Mouse (Mus musculus) adrenal gland, adult 18-20 months (tissue): ENCODE results near the gene Efcab1. TPM values are rescaled to one million over a fixed set of nuclear protein-coding genes. Genes with fewer than 3 reads are reported as not detected.
"Not testable (repeated sequence)": the region's sequence is repeated elsewhere in the genome, so short reads cannot be mapped to it uniquely, and the experiment has no call there.

ENCODE experiments used
- DNase-seq, 2 experiments: peaks; one replicate each; pipeline ENCODE4 v3.0.0; 2021 to 2022; ENCODE audit warnings: low spot score in 2 of 2
- long read RNA-seq, 2 experiments: library from polyadenylated mRNA; stranded (forward); transcript quantifications; one replicate each; pipeline ENCODE4 v2.0.0; 2021
- total RNA-seq, 2 experiments: library from RNA; stranded (reverse); gene quantifications; 1 replicate in 1 of 2; 2 replicates in 1 of 2; pipeline ENCODE4 v1.2.3; 2021

Efcab1 gene
- 1 to 10 TPM; 2.2 to 2.7 TPM for total RNA-seq
- long read RNA-seq, experiment 1, partial matches to known transcripts = 0 of 1 reads
- long read RNA-seq, experiment 1, other reads (novel, unspliced or antisense) = 0 of 1 reads
- long read RNA-seq, experiment 2, partial matches to known transcripts = 0 of 2 reads
- long read RNA-seq, experiment 2, other reads (novel, unspliced or antisense) = 1 of 2 reads

DNA sequence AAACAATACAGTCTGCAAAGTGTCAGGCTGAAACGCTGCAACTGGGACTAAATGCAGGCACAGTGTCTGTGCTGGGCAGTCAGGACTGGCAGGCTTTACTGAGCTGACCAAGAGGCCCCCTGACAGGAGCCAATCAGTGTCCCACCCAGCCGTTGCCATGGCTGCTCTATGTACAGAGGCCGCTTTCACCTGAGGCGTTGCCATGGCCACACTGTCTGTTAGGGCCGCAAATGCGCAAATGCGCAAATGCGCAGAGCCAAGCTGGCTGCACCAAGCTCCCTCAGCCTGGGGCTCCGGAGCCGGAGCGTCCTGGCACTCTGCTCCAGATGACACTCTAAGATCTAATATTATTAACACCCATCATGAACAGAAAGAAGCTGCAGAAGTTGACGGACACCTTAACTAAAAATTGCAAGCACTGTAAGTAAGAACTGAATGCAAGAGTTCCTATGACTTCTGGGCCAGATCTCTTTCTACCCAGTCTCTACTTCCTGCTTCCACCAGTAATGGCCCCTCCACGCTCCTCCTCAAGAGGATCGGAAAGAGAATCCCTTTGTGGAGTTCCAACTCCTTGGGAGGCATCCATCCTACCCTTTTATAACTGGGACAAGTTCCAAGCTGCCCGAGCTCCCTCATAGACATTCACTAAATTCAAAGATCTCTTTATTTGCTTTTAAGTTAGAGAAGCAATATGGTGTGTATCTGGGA lies at the start of gene Efcab1:
Gene Efcab1, plus strand, starts transcription at position 214 of the 708 bp plus-strand sequence.
- DNase-seq = peak; percentile 5 to 18

- DNase-seq = no peak
Observed at GRCm38 (mm10) chr16:14859443-14859842, 47.0 kb upstream of the Efcab1 start.

DNA sequence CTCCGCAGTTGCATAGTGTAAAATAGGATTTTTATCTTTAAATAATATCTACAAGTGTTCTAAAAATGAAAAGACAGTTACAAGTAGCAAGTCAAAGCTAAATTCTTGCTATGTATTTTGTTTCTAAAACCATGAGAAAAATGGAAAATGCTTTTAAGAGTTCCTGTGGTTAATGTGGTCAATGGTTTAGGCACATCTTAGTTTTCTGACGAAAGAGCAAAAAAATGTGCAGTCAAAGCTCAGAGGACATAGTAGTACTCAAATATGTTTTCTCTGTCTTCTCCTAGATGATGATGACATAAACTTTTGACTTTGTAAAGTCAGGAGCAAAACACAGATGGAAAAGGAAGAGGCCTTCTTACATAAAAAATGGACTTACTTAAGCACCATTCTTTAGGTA lies 21.5 kb upstream of the Efcab1 start:
- no peak for DNase-seq

- no peak for DNase-seq
Observed at GRCm38 (mm10) chr16:14885372-14885771, 21.0 kb upstream of the Efcab1 start.

- DNase-seq = no peak
Observed at GRCm38 (mm10) chr16:14892492-14892891, 13.9 kb upstream of the Efcab1 start.

DNA sequence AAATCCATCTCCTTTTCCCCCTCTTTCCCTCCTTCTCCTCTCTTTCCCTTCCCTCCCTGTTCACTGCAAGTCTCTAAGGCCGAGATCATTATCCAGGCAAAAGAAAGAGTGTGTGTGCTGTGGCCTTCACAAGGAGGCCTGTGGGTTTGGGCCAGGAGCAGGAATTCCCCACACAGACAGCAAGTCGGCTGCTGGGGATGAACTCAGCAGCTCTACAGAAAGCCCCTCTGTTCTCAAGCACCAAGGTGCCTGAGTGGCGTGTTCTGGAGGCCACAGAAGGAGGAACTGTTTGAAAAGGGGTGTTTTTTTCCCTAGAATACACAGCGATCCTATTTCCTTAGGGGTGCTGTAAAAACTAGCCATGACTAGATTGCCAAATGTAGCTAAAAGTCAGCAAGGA lies 12.5 kb upstream of the Efcab1 start:
- DNase-seq = no peak

- DNase-seq = no peak
Observed at GRCm38 (mm10) chr16:14894713-14895112, 11.7 kb upstream of the Efcab1 start.

- DNase-seq = no peak
Observed at GRCm38 (mm10) chr16:14895543-14895942, 10.9 kb upstream of the Efcab1 start.

DNA sequence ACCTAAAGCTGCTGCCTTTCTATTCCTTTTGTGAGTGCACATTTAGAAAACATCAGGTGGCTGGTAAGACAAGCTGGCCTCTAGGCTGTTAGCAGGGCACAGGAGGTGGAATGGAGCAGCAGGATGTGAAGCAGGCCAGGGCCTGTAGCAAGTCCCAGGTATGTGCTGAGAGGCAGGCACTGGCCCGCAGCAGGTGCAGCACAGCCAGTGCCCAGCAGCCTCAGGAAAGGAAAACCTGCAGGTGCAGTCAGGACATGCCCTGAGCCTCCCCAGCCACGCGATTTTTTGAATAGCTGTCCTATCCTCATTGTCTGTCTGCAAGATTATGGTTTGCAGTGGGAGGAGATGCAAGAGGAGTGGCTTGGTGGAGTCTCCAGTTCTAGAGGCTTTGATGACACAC lies 24.3 kb downstream of the Efcab1 start:
- not testable (repeated sequence) for DNase-seq

DNA sequence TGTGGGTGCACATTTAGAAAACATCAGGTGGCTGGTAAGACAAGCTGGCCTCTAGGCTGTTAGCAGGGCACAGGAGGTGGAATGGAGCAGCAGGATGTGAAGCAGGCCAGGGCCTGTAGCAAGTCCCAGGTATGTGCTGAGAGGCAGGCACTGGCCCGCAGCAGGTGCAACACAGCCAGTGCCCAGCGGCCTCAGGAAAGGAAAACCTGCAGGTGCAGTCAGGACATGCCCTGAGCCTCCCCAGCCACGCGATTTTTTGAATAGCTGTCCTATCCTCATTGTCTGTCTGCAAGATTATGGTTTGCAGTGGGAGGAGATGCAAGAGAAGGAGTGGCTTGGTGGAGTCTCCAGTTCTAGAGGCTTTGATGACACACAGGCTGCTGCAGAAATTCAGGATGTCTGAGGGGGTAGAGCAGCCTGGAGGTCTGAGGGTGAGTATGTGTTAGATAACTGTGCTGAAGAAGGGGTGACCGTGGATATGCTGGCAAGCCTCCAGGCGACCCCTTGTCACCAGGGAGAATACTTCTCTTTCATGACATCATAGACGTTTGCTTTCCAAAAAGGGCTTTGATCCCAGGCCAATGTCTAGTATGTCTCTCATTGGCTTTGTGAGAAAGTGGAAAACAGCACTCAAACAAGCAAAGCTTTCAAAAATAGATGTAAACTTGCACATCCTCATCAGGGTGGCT lies 30.2 kb downstream of the Efcab1 start:
- DNase-seq = not testable (repeated sequence)

- DNase-seq = no peak
Observed at GRCm38 (mm10) chr16:14939552-14939951, 33.1 kb downstream of the Efcab1 start.

GRCm38 (mm10) chr16:14939994-14940715 lies 33.7 kb downstream of the Efcab1 start:
- DNase-seq = no peak

DNA sequence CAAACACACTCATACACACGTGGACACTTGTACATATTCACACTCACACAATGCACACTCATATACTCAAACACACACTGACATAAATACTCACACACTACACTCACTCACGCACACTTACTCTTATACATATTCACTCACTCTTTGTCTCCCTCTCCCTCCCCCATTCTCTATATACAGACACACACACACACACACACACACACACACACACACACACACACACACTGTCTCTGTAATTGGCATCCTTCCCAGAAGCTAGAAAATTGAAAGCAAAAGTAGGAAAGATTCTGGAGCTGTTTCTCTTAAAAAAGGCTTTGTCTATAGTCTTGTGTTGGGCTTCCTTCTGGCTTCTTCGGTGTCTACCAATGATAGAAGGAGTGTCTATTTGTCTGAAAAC lies 34.5 kb downstream of the Efcab1 start:
- DNase-seq = no peak

DNA sequence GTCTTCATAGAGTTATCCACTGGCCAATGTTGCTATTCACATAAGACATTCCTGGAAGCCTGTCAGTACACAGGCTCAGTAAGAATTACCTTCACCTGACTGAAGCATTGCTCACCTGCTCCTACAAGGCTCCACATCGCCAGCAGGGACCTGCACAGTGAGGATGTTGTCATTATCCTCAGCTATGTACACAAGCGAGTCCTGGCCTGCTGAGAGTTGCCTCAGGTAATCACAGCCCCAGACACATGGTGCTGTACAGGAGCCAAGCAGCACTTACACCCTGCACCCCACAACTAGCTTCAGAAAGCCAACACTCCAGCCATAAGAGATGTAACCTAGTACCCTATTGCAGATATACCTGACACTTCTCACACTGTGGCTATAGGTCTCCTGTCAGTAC lies 37.1 kb downstream of the Efcab1 start:
- DNase-seq = no peak

- DNase-seq = not testable (repeated sequence)
Observed at GRCm38 (mm10) chr16:14947561-14947960, 41.2 kb downstream of the Efcab1 start.

DNA sequence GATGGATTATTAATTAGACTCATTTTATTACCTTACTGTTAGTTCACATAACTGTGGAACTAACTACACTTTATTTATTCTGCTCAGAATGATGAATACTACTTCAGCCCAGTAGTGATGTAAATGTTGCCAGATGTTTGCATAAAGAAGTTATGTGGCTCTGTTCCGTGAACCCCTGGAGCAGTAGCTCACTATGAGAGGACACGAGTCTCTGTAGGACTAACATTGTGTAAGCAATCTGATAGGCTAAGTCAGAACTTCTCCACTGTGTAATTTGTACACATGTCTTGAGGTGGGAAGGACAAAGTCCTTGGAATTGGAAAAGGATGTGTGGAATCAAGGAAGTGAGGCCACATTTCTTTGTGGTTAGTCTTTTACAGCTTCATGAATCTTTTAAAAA lies 45.5 kb downstream of the Efcab1 start:
- DNase-seq = no peak

DNA sequence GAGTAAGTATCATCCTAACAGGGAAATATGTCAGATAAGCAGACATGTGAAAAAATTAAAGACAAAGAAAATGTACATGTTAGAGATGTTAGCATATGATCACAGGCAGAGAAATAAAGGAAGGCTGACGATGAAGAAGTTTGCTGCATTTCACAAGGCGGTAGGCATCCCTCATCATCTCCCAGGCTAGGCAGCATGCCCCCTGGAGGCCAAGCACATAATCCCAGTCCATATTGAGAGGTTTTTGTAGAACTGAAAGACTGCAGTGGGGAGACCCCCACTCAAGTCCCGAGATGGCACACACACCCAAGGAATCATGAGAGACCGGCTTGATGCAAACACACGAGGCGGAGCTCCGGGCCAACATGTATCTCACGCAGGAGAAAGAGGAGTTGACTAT lies 53.3 kb downstream of the Efcab1 start:
- no peak for DNase-seq

DNA sequence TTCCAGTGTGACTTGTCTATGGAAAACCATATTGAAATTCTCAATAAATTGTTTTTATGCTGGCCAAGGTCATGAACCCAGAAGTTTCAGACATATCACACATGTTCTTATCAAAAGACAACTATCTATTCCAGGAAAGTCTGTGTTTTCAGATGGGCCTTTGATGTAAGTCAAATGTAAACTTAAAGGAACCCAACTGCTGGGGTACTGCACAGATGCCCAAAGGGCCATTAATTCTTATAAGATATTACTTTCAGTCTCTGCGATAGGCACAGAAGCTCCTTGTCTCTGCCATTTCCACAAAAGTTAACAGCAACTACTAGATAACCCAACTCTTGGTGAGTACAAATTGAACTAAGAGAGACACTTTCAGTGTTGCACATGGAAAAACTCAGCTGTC lies 67.3 kb downstream of the Efcab1 start:
- no peak for DNase-seq

GRCm38 (mm10) chr16:14979228-14979627 lies 72.8 kb downstream of the Efcab1 start:
- DNase-seq = no peak

DNA sequence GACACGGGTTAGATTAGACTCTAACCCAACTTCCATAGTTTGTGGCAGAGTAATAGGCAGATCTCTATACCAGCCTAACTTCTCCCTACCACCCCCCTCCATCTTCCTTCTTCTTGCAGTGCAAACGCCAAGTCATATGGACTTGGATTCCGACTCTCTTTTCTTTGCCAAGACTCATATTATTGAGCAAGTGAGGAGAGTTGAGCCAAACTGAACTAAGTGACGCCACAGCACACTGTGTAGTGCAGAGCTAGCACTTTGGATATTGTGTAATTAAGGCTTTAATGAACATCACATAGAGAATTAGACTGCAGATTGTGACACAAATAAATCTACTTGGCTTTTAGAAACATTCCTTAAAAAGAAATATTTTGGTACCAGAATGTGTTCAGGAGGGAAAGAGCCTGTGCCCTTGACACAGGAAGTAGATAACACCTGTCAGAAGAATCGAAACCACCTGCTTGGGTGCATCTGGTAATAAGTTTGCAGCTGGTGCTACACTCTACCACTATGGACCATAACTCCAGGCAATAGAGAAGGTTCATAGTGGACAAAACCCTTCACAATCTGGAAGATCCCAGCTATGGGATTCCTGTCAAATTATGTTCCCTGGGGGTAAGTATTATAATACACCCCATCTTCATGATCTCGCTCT lies 83.3 kb downstream of the Efcab1 start:
- DNase-seq = no peak

- no peak for DNase-seq
Observed at GRCm38 (mm10) chr16:14991001-14991400, 84.6 kb downstream of the Efcab1 start.
